Mouse (Mus musculus) right cerebral cortex, postnatal 14 days (tissue): ENCODE measurements around the gene Psmc2.

Experiments used
- DNase-seq: peaks from one replicate; pipeline ENCODE4 v3.0.0; 2022

The Psmc2 gene

GRCm38 (mm10) chr5:21810924-21811323 lies 25.8 kb downstream of the Psmc2 start:
- DNase-seq = no peak

GRCm38 (mm10) chr5:21813994-21814393 lies 28.9 kb downstream of the Psmc2 start:
- DNase-seq = peak; percentile 52

DNA sequence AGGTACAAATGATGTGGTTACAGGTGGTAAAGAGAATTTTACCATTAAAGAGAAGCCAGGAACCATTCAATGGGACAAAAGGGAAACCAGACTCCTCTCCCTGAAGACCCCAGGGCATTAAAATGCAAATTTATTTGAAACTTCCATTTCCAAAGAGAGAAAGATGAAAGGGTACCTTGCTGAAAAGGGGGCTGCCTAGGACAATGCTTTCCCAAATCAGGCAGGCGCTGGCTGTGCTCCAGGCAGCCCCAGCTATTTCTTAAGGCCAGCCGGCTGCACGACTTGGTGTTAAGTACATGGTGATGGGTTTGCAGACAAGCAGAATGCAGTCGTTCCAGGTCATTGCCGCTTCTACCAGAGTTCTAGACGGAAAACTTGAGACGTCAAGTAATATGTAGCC lies 41.3 kb downstream of the Psmc2 start:
- DNase-seq = no peak

DNA sequence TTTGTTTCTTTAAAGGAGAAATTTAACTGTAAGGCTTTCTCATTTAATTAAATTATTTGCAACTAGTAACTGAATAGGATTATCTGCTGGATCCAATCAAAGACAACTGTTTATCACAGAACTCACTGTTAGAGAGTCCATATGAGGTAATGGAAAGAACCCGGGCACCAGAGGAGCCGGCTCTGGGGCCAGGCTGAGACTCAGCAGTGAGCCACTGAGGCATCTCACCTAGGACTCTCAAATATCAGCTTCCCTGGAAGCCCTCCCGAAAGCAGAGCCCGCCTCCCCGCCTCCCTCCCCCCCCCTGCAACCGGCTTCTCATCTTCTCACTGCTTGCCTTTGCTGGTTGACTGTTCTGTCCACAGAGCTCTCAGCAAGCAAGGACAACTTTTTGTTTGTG lies 42.6 kb downstream of the Psmc2 start:
- DNase-seq = no peak

DNA sequence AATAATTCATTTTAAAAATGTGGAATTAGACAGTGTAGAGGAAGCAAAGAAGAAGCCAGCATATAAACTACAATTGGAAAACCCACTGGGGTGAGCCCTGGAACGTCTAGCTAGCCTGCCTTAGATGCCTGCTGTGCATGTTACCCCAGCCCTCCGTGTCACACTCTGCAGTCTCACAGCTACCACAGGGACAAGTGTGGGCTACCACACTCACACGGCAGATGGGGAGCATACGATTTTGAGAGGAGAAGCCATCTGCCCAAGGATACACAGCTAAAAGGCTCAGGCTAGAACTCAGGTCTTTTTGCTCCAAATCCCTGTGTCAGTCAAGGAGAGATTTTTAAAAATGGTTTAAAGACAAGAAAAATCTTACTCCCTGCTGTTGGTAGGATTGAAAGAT lies 43.8 kb downstream of the Psmc2 start:
- no peak for DNase-seq

DNA sequence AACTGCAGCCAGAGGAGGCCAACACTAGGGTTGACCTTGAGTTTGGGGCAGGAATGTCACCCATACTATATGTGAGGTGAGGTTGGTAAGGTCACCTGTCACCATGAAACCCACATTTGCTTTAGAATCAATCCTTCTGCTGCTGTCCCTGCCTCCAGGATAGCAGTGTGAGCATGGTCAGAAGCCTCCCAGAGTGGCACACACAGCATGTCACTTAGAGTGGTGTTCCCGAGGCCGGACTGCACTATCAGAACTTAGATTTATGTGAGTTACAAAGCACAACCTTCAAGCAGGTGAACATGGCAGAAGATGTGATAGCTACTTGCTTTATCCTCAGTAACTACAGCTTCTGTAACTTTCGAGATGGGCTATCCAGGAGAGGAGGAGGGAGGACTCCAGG lies 46.7 kb downstream of the Psmc2 start:
- no peak for DNase-seq

DNA sequence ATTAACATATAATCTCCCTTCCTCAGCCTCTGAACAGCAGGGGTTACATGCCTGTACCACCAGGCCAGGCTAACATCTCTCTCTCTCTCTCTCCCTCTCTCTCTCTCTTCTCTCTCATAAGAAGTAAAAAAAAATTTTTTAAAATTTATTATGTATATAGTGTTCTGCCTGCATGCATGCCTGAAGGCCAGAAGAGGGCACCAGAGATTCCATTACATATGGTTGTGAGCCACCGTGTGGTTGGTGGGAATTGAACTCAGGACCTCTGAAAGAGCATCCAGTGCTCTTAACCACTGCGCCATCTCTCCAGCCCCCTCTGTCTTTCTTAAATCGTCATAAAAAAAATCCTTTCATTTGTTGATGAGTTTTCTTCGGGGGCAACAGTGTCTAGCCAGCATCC lies 59.6 kb downstream of the Psmc2 start:
- DNase-seq = no peak

GRCm38 (mm10) chr5:21846616-21847290 lies 61.7 kb downstream of the Psmc2 start:
- DNase-seq = no peak

- DNase-seq = no peak
These were observed 62.4 kb downstream of the Psmc2 start for GRCm38 (mm10) chr5:21847438-21847837.

DNA sequence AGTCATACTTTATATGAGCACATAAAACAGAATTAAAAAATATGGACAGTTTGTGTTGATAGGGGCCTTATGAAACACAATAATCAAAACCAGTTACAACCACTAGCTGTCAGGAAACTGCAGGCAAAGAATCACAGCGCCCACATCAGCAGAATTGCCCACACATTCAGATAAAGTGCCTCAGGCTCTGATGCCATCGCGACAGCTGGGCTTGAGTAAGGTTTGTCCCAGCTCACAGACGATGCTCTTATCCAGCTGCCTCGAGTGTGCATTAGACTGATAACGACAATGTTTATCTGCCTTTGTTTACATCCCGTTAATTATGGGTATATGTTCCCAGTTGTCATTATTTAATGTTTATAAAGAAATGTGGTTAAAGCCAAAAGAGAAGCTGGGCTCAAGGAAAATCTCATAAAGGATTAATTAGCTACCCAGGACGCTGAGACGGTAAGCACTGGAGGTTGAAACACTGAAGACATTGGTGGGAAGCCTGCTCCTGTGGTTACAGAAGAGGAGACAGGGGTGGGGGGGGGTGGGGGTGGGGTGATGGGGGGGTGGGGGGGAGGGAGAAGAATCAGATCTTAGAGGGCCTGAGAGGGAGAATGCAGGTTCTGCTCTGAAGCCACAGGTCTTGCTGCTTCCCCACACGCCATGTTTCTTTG lies 66.7 kb downstream of the Psmc2 start:
- no peak for DNase-seq
